Comparison of ENCODE assay signal across 8 mouse cellular contexts in genomic region chr13:23438521-23438920, GRCm38 (mm10). TPM values are rescaled to one million over a fixed set of nuclear protein-coding genes. Genes with fewer than 3 reads are reported as not detected.
DNase-seq lines count a peak whose midpoint lies in the region; ATAC-seq lines count a peak whose summit lies in the region.

No protein-coding gene starts in this region.

- H3K4me2 ChIP-seq in limb, embryonic 11.5 days (ENCODE audit: low read depth, severe bottlenecking) = peak overlapping the region; percentile 55

- no peaks in the 10 kb centered on the region for H3K36me3 ChIP-seq in hindbrain, embryonic 10.5 days
- no peaks in the 10 kb centered on the region for H3K36me3 ChIP-seq in limb, embryonic 11.5 days (ENCODE audit: control insufficient read depth, insufficient read depth, low read length)
- no peaks in the 10 kb centered on the region for H3K36me3 ChIP-seq in midbrain, embryonic 10.5 days

- H3K4me3 ChIP-seq in hindbrain, embryonic 10.5 days = peak overlapping the region; percentile 65
- peak overlapping the region; percentile 33 for H3K4me3 ChIP-seq in limb, embryonic 11.5 days (ENCODE audit: low read depth, low read length)
- H3K4me3 ChIP-seq in midbrain, embryonic 10.5 days = peak overlapping the region; percentile 66

- DNase-seq in ovary, postnatal 10 days (ENCODE audit: low spot score) = peak; percentile 41
- DNase-seq in ovary, adult 18-20 months (ENCODE audit: low spot score) = no peak
- DNase-seq in adrenal gland, postnatal 25 days = peak; percentile 48
- DNase-seq in hindbrain, embryonic 10.5 days (ENCODE audit: low spot score) = no peak
- DNase-seq in limb, embryonic 11.5 days (ENCODE audit: low spot score) = peak; percentile 82
- DNase-seq in midbrain, embryonic 10.5 days (ENCODE audit: low spot score) = no peak
- DNase-seq in thymus, postnatal 25 days = peak; percentile 52

- H3K9me3 ChIP-seq in hindbrain, embryonic 10.5 days = no peaks in the 10 kb centered on the region
- no peaks in the 10 kb centered on the region for H3K9me3 ChIP-seq in limb, embryonic 11.5 days (ENCODE audit: control insufficient read depth, low read length)
- no peaks in the 10 kb centered on the region for H3K9me3 ChIP-seq in midbrain, embryonic 10.5 days (replicated peaks)

- no peak overlapping the region for H3K9ac ChIP-seq in limb, embryonic 11.5 days (ENCODE audit: low read length)

- H3K4me1 ChIP-seq in hindbrain, embryonic 10.5 days (replicated peaks) = peaks cover 21% of the 10 kb centered on the region
- H3K4me1 ChIP-seq in limb, embryonic 11.5 days (ENCODE audit: control insufficient read depth, insufficient read depth, low read length) = no peaks in the 10 kb centered on the region
- peaks cover 28% of the 10 kb centered on the region for H3K4me1 ChIP-seq in midbrain, embryonic 10.5 days

- 0 out of 2 replicates have a peak, but pooled peaks have one; percentile 35 for ATAC-seq in erythroblast, adult 5-6 weeks (replicated peaks; ENCODE audit: low FRiP score, poor library complexity, severe bottlenecking)
- no peak; the same call in 1 of the 2 replicates for ATAC-seq in limb, embryonic 11.5 days (ENCODE audit: insufficient number of reproducible peaks, low FRiP score, low TSS enrichment, low read depth)

- WGBS in hindbrain, embryonic 10.5 days = 0% methylated on average over 7 of the region's 7 CpGs
- WGBS in limb, embryonic 11.5 days = 0% methylated on average over 7 of the region's 7 CpGs
- WGBS in midbrain, embryonic 10.5 days = under 1% methylated on average over 7 of the region's 7 CpGs

- H3K27ac ChIP-seq in hindbrain, embryonic 10.5 days = no peak overlapping the region
- H3K27ac ChIP-seq in limb, embryonic 11.5 days (replicated peaks; ENCODE audit: low read depth, low read length) = no peak overlapping the region
- H3K27ac ChIP-seq in midbrain, embryonic 10.5 days (replicated peaks) = no peak overlapping the region

- H3K27me3 ChIP-seq in hindbrain, embryonic 10.5 days (ENCODE audit: insufficient read depth, poor library complexity, severe bottlenecking) = no peaks in the 10 kb centered on the region
- no peaks in the 10 kb centered on the region for H3K27me3 ChIP-seq in limb, embryonic 11.5 days (ENCODE audit: control insufficient read depth, insufficient read depth, low read length)
- no peaks in the 10 kb centered on the region for H3K27me3 ChIP-seq in midbrain, embryonic 10.5 days (ENCODE audit: low read depth, poor library complexity, severe bottlenecking)

RNA-seq across cellular contexts. Expression of gene Abt1, which starts 14.9 kb away (rescaled TPM):
- total RNA-seq in adrenal gland, postnatal 25 days (2021) = 6.4 and 6.9 TPM in 2 replicates
- total RNA-seq in erythroblast, adult 5-6 weeks (2015; ENCODE audit: low replicate concordance) = 1.7 and 1.9 TPM in 2 replicates
- 1.4 and 1.7 TPM in 2 replicates for total RNA-seq in erythroblast, adult 5-6 weeks (2017; ENCODE audit: low replicate concordance)
- polyA plus RNA-seq in hindbrain, embryonic 10.5 days (2016; fragmentation: Nextera tagmentation; extraction: Ambion mirVana) = 13.4 and 14.5 TPM in 2 replicates
- polyA plus RNA-seq in limb, embryonic 11.5 days (2014; fragmentation: Nextera tagmentation; extraction: Ambion mirVana) = 16.3 and 17.4 TPM in 2 replicates
- polyA plus RNA-seq in midbrain, embryonic 10.5 days (2016; fragmentation: Nextera tagmentation; extraction: Ambion mirVana) = 14.3 and 14.7 TPM in 2 replicates

RNA-seq across cellular contexts. Expression of gene Btn1a1, which starts 27.2 kb away (rescaled TPM):
- total RNA-seq in adrenal gland, postnatal 25 days (2021) = not detected in 2 replicates
- 4.2 and 4.4 TPM in 2 replicates for total RNA-seq in erythroblast, adult 5-6 weeks (2015; ENCODE audit: low replicate concordance)
- total RNA-seq in erythroblast, adult 5-6 weeks (2017; ENCODE audit: low replicate concordance) = 6.5 and 15.5 TPM in 2 replicates
- polyA plus RNA-seq in hindbrain, embryonic 10.5 days (2016; fragmentation: Nextera tagmentation; extraction: Ambion mirVana) = 0.04 TPM in 1 of 2 replicates, not detected in the other
- not detected in 2 replicates for polyA plus RNA-seq in limb, embryonic 11.5 days (2014; fragmentation: Nextera tagmentation; extraction: Ambion mirVana)
- polyA plus RNA-seq in midbrain, embryonic 10.5 days (2016; fragmentation: Nextera tagmentation; extraction: Ambion mirVana) = 0.04 and 0.06 TPM in 2 replicates

RNA-seq across cellular contexts. Expression of gene Btn2a2, which starts 50.1 kb away (rescaled TPM):
- total RNA-seq in adrenal gland, postnatal 25 days (2021) = not detected in 2 replicates
- total RNA-seq in erythroblast, adult 5-6 weeks (2015; ENCODE audit: low replicate concordance) = not detected in 2 replicates
- total RNA-seq in erythroblast, adult 5-6 weeks (2017; ENCODE audit: low replicate concordance) = not detected in 2 replicates
- polyA plus RNA-seq in hindbrain, embryonic 10.5 days (2016; fragmentation: Nextera tagmentation; extraction: Ambion mirVana) = 0.29 and 0.35 TPM in 2 replicates
- 1.3 and 2.2 TPM in 2 replicates for polyA plus RNA-seq in limb, embryonic 11.5 days (2014; fragmentation: Nextera tagmentation; extraction: Ambion mirVana)
- polyA plus RNA-seq in midbrain, embryonic 10.5 days (2016; fragmentation: Nextera tagmentation; extraction: Ambion mirVana) = 0.26 and 0.38 TPM in 2 replicates

Comparison
In these comparisons a context has a peak if more than half of its experiments do, and no peak if none do; other contexts are left out.
1. DNase-seq: peak in ovary, postnatal 10 days (single experiment), adrenal gland, postnatal 25 days (single experiment), limb, embryonic 11.5 days (single experiment) and thymus, postnatal 25 days (single experiment); none in ovary, adult 18-20 months (single experiment), hindbrain, embryonic 10.5 days (single experiment) and midbrain, embryonic 10.5 days (single experiment).
2. Peak in every context shown above with its lines, with median percentiles within 50 percentile points of each other: H3K4me3 ChIP-seq.